Mouse (Mus musculus): ENCODE results near the gene Rybp.

DNA sequence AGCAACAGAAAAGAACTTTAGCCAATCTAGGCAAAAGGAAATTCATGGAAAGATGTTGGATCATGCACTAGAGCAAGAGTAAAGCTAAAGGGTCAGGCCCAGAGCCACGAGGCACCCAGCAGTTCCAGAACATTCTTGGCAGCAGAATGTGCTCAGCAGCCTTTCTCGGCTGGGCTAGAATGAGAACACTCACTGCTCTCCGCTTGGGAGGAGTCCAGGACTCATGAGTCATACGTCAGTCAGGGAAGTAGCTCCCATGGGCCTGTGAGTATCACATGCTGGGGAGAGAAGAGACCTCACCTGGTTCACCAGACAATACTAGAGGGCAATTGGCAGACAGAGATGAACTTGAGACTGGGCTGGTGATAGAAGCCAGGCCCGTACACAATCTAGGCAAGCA is 39.8 kb upstream of the Rybp start:
- TF ChIP-seq POLR2A (IDR thresholded peaks at IDR 0.05; ENCODE audit: insufficient read depth, low read depth, low read length) (no peak), CTCF (IDR thresholded peaks at IDR 0.05) (no peak)
